Mouse (Mus musculus) lung, postnatal 0 days (tissue): ENCODE measurements around the gene Fam131c.

ENCODE experiments used
- CTCF ChIP-seq: IDR thresholded peaks from 2 replicates; pipeline ENCODE4 v1.5.1; 2016; ENCODE audit warnings: antibody characterized with exemption, mild to moderate bottlenecking
- EP300 ChIP-seq: IDR thresholded peaks from 2 replicates; pipeline ENCODE4 v1.6.1; 2016; ENCODE audit warnings: antibody characterized with exemption, mild to moderate bottlenecking, control low read depth

DNA sequence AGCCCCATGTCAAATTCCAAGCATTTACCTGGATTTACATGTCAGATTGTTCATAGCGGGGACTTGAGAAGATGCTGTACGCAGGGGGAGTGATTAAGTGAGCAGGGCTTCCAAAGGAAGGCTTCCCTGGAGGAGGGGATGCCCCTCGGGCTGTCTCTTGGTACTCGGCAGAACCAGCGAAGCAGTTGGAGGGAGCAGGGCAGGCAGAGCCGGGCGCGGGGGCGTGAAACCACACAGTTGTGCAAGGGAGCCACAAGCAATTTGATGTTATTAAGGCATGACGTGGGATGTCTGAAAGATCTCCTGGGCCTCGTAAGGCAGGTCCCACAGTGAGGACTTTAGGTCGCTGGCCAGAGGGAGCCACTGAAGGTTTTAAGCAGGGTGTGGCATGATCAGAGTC, 38.1 kb upstream of the Fam131c start:
- no peak for TF ChIP-seq CTCF
- TF ChIP-seq EP300 = no peak
